Mouse (Mus musculus) lung, embryonic 14.5 days (tissue): ENCODE data around the gene Rimbp2. TPM values are rescaled to one million over a fixed set of nuclear protein-coding genes. Genes with fewer than 3 reads are reported as not detected.
A peak's percentile ranks its signal among the peaks of the same experiment; 100 is the strongest.
"Not testable (repeated sequence)": the region's sequence is repeated elsewhere in the genome, so short reads cannot be mapped to it uniquely, and the experiment has no call there.

ENCODE experiments used
- ATAC-seq: fragments of 200-750 bp; cut with Nextera tagmentation; 2 replicates; pipeline ENCODE4 v1.8.0; 2017; ENCODE audit warnings: mild to moderate bottlenecking, moderate TSS enrichment, moderate library complexity; ENCODE audit not compliant: insufficient read depth
- DNase-seq: peaks from one replicate; pipeline ENCODE4 v3.0.0-alpha.2; 2015
- H3K27ac ChIP-seq: fragments of 300-500 bp; sonication (generic); 2 replicates; pipeline ENCODE4 v1.5.1; 2014; ENCODE audit warnings: low read depth, mild to moderate bottlenecking, moderate library complexity
- H3K27me3 ChIP-seq: fragments of 300-500 bp; sonication (generic); 2 replicates; pipeline ENCODE4 v1.6.1; 2014; ENCODE audit warnings: low read length, control low read depth; ENCODE audit not compliant: insufficient read depth
- H3K36me3 ChIP-seq: fragments of 300-500 bp; sonication (generic); 2 replicates; pipeline ENCODE4 v1.6.1; 2014; ENCODE audit warnings: control low read depth; ENCODE audit not compliant: insufficient read depth
- H3K4me1 ChIP-seq: fragments of 300-500 bp; sonication (generic); 2 replicates; pipeline ENCODE4 v1.6.1; 2014; ENCODE audit warnings: antibody characterized with exemption, control low read depth; ENCODE audit not compliant: insufficient read depth
- H3K4me2 ChIP-seq: fragments of 300-500 bp; sonication (generic); 2 replicates; pipeline ENCODE4 v1.6.1; 2014; ENCODE audit warnings: mild to moderate bottlenecking
- H3K4me3 ChIP-seq: fragments of 300-500 bp; sonication (generic); 2 replicates; pipeline ENCODE4 v1.5.1; 2014; ENCODE audit warnings: low read depth, low read length
- H3K9ac ChIP-seq: fragments of 300-500 bp; sonication (generic); 2 replicates; pipeline ENCODE4 v1.6.1; 2014
- H3K9me3 ChIP-seq: fragments of 300-500 bp; sonication (generic); 2 replicates; pipeline ENCODE4 v1.6.1; 2016; ENCODE audit warnings: low read depth, low read length, control low read depth
- CTCF ChIP-seq: IDR thresholded peaks from 2 replicates; pipeline ENCODE4 v1.5.1; 2016; ENCODE audit warnings: antibody characterized with exemption, low read depth
- WGBS: fragments of 180-500 bp; shearing (Covaris S2); extraction: QIAGEN DNeasy Blood & Tissue Kit; methylation state at CpG from one replicate; pipeline ENCODE4 v1.1.7; 2014; 5-methylcytosine and 5-hydroxymethylcytosine counted together
- polyA plus RNA-seq: library from polyadenylated mRNA; unstranded; fragments of >200 nt; fragmentation: Nextera tagmentation; extraction: Ambion mirVana; gene quantifications from 2 replicates; pipeline ENCODE4 v1.2.1, GENCODE M21; 2014

Gene Rimbp2
- polyA plus RNA-seq, 1 experiment from 2014 or later, result not detected

DNA sequence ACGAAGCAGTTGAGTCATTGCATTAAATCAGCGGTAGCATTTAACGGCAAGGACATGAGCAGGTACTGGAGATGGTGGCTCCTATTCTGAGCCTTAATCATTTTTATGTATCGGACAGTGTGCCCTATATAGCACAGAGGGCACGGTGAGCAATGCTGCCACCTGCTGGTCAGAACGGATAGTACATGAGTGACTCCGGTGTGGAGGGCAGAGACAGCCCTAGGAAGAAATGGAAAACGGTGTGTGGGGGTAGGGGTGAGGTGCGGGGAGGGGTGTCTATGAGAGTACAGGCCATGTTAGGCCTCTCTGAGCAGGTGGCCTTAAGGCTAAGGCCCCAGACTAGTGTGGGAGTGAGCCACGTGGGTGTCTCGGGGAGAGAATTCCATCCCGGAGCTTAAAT, 28.3 kb upstream of the Rimbp2 start:
- no peaks in the 10 kb centered on the region for H3K4me1 ChIP-seq
- peaks cover 15% of the 10 kb centered on the region; the same call in 1 of the 2 replicates for H3K36me3 ChIP-seq
- ATAC-seq, result peak; percentile 71; the same call in 1 of the 2 replicates
- no peaks in the 10 kb centered on the region for H3K9me3 ChIP-seq
- DNase-seq, result peak; percentile 82
- peak; percentile 89 for TF ChIP-seq CTCF
- no peak overlapping the region for H3K9ac ChIP-seq
- H3K27ac ChIP-seq, result no peak overlapping the region
- no peaks in the 10 kb centered on the region for H3K27me3 ChIP-seq
- WGBS, result 23% methylated on average over 12 of the region's 12 CpGs
- no peak overlapping the region for H3K4me2 ChIP-seq
- no peak overlapping the region for H3K4me3 ChIP-seq

DNA sequence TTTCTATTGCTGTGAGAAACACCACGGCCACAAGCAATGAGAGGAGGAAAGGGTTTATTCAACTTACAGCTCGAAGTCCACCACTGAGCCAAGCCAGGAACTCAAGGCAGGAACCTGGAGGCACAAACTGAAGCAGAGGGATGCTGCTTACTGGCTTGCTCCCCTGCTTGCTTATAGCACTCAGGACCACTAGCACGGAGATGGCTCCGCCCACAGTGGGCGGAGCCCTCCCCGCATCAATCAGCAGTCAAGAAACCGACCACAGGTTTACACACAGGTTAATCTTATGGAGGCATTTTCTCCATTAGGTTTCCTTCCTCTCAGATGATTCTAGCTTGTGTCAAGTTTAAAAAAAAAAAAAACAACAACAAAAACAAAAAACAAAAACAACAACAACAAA, 27.6 kb upstream of the Rimbp2 start:
- H3K36me3 ChIP-seq, result 0 out of 2 replicates have a peak, but pooled peaks cover 9% of the 10 kb centered on the region
- H3K9me3 ChIP-seq, result no peaks in the 10 kb centered on the region
- WGBS, result 61% methylated on average over 7 of the region's 7 CpGs
- TF ChIP-seq CTCF, result no peak
- no peaks in the 10 kb centered on the region for H3K4me1 ChIP-seq
- H3K4me3 ChIP-seq, result no peak overlapping the region
- no peak overlapping the region for H3K9ac ChIP-seq
- no peak overlapping the region for H3K4me2 ChIP-seq
- no peaks in the 10 kb centered on the region for H3K27me3 ChIP-seq
- ATAC-seq, result no peak
- no peak for DNase-seq
- H3K27ac ChIP-seq, result no peak overlapping the region

- 94% methylated on average over 7 of the region's 7 CpGs for WGBS
- Histone ChIP-seq H3K4me3 (no peak overlapping the region), H3K4me1 (no peaks in the 10 kb centered on the region), H3K4me2 (no peak overlapping the region), H3K27ac (no peak overlapping the region), H3K36me3 (no peaks in the 10 kb centered on the region), H3K9ac (no peak overlapping the region), H3K27me3 (no peaks in the 10 kb centered on the region), H3K9me3 (no peaks in the 10 kb centered on the region)
- TF ChIP-seq CTCF, result 0 out of 2 replicates have a peak, but pooled peaks have one; percentile 18
- DNase-seq (no peak), ATAC-seq (no peak)
Observed at GRCm38 (mm10) chr5:128978957-128979356, 25.7 kb upstream of the Rimbp2 start.

DNA sequence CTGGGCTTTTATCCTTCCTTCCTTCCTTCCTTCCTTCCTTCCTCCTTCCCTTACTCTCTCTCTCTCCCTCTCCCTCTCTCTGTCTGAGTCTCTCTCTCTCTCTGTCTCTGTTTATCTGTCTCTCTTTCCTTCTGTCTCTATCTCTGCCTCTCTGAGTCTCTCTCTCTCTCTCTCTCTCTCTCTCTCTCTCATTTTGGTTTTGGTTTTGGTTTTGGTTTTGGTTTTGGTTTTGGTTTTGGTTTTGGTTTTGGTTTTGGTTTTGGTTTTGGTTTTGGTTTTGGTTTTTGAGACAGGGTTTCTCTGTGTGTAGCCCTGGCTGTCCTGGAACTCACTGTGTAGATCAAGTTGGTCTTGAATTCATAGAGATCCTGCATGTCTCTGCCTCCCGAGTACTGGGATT, 24.2 kb upstream of the Rimbp2 start:
- H3K9me3 ChIP-seq, DNase-seq, ATAC-seq, H3K4me3 ChIP-seq, H3K27ac ChIP-seq, H3K4me2 ChIP-seq, H3K36me3 ChIP-seq, H3K9ac ChIP-seq, H3K4me1 ChIP-seq, H3K27me3 ChIP-seq: not testable (repeated sequence)
- WGBS, result 72% methylated on average over 1 of the region's 1 CpGs

DNA sequence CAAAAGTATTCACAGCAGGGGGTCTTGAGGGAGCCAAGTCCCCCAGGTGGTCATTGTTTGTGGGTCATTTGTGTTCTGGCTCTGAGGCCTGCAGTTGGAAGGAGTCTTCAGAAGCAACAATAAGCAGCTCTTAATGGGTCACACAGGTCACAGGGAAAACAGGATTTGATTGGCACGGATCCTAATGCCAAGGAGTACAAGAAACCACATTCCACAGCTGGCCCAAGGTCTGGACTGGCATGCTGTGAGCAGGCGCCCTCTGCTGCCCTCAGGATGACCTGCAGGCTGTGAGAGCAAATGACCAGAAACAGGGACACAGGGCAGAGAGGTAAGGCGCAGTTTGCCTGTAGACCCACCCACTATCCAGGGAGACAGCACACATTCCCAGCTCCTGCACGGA, 23.0 kb upstream of the Rimbp2 start:
- Histone ChIP-seq H3K27ac (no peak overlapping the region), H3K9ac (no peak overlapping the region), H3K9me3 (no peaks in the 10 kb centered on the region), H3K4me1 (no peaks in the 10 kb centered on the region), H3K4me2 (no peak overlapping the region), H3K4me3 (no peak overlapping the region), H3K36me3 (no peaks in the 10 kb centered on the region), H3K27me3 (no peaks in the 10 kb centered on the region)
- WGBS, result 22% methylated on average over 4 of the region's 4 CpGs
- ATAC-seq (no peak), DNase-seq (peak; percentile 45)
- TF ChIP-seq CTCF, result peak; percentile 63

DNA sequence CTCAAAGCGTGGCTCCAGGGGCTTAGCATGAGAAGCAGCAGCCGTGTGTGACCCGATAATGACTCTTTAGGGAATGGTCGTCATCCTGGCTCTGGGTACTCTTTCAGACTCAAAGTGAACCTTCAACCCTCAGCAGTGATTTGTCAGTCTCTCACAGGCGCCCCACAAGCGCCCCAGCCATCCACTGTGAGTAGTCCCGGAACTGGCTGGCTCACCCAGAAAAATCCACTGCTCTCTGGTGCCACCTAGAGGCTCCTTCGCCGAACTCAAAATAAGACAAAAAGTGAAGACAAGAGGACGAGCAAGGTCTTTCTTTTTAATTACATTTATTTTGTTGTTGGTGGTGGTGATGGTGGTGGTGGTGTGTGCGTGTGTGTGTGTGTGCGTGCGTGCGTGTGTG, 18.0 kb upstream of the Rimbp2 start:
- Histone ChIP-seq H3K27ac (no peak overlapping the region), H3K4me3 (no peak overlapping the region), H3K27me3 (no peaks in the 10 kb centered on the region), H3K9me3 (no peaks in the 10 kb centered on the region), H3K9ac (no peak overlapping the region), H3K36me3 (no peaks in the 10 kb centered on the region), H3K4me1 (no peaks in the 10 kb centered on the region), H3K4me2 (no peak overlapping the region)
- DNase-seq, result peak; percentile 88
- 14% methylated on average over 14 of the region's 14 CpGs for WGBS
- peak; percentile 62; the same call in 1 of the 2 replicates for ATAC-seq
- TF ChIP-seq CTCF, result peak; percentile 78

- H3K27me3 ChIP-seq, result no peaks in the 10 kb centered on the region
- H3K9me3 ChIP-seq, result no peaks in the 10 kb centered on the region
- H3K4me3 ChIP-seq, result no peak overlapping the region
- no peaks in the 10 kb centered on the region for H3K4me1 ChIP-seq
- H3K27ac ChIP-seq, result no peak overlapping the region
- TF ChIP-seq CTCF, result no peak
- no peaks in the 10 kb centered on the region for H3K36me3 ChIP-seq
- no peak overlapping the region for H3K9ac ChIP-seq
- DNase-seq (no peak), ATAC-seq (peak; percentile 31; the same call in 1 of the 2 replicates)
- no peak overlapping the region for H3K4me2 ChIP-seq
- WGBS, result 63% methylated on average over 10 of the region's 10 CpGs
Observed at GRCm38 (mm10) chr5:128970878-128971277, 17.6 kb upstream of the Rimbp2 start.

- DNase-seq (no peak), ATAC-seq (no peak)
- no peak overlapping the region for H3K27ac ChIP-seq
- H3K27me3 ChIP-seq, result no peaks in the 10 kb centered on the region
- no peak overlapping the region for H3K4me2 ChIP-seq
- H3K36me3 ChIP-seq, result no peaks in the 10 kb centered on the region
- H3K9ac ChIP-seq, result no peak overlapping the region
- no peak for TF ChIP-seq CTCF
- WGBS, result 46% methylated on average over 4 of the region's 4 CpGs
- no peaks in the 10 kb centered on the region for H3K4me1 ChIP-seq
- no peak overlapping the region for H3K4me3 ChIP-seq
- peaks cover 7% of the 10 kb centered on the region; the same call in 1 of the 2 replicates for H3K9me3 ChIP-seq
Observed at GRCm38 (mm10) chr5:128964353-128964752, 11.1 kb upstream of the Rimbp2 start.
